Mouse (Mus musculus): ENCODE data around the gene Bend5. TPM values are rescaled to one million over a fixed set of nuclear protein-coding genes. Genes with fewer than 3 reads are reported as not detected.

Bend5 gene
- total and polyA plus RNA-seq, 3 experiments, result not detected

GRCm38 (mm10) chr4:111420031-111420430 lies 5.2 kb downstream of the Bend5 start (continued):
- TF ChIP-seq TCF12 (IDR thresholded peaks at IDR 0.05; ENCODE audit: low read depth, low read length) (no peak), MXI1 (IDR thresholded peaks at IDR 0.05; ENCODE audit: low read depth, low read length) (no peak)

DNA sequence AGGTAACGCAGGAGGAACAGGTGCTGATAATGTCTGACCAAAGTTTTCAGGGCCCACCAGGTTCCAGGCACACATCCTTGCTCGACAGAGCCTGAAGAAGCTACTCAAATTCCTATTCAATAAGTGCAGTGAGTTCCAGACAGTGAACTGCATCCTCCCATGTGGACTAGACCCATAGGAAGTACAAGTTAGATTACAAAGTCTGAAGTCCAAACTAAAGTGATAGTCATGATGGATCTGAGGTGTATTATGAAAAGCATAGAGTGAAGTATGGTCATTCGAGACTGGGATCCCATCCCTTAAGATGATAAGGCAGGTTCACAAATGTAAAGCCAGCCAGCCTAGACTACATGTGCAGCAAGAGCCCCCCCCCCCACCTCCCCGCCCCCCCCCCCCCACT lies 6.1 kb downstream of the Bend5 start:
- no peak overlapping the region for H3K9ac ChIP-seq (ENCODE audit: control insufficient read depth, low read depth, low read length, poor library complexity, severe bottlenecking)
- H3K27me3 ChIP-seq (ENCODE audit: control insufficient read depth in 1 of 2, insufficient read depth in 2 of 2, low read length in 2 of 2), result no peaks in the 10 kb centered on the region
- no peaks in the 10 kb centered on the region for H3K79me2 ChIP-seq (ENCODE audit: control insufficient read depth, insufficient read depth, low read length, poor library complexity)
- H3K36me3 ChIP-seq (ENCODE audit: control insufficient read depth in 1 of 2, insufficient read depth in 2 of 2, low read length in 2 of 2), result no peaks in the 10 kb centered on the region
- H3K27ac ChIP-seq (ENCODE audit: control insufficient read depth, low read depth, low read length), result no peak overlapping the region
- DNase-seq (ENCODE audit: low read depth, low spot score), result no peak
- H3K4me1 ChIP-seq (ENCODE audit: control insufficient read depth in 1 of 2, insufficient read depth in 2 of 2, low read length in 2 of 2), result no peaks in the 10 kb centered on the region
- no peaks in the 10 kb centered on the region for H3K9me3 ChIP-seq (replicated peaks; ENCODE audit: insufficient read depth, low read length)
- H3K4me3 ChIP-seq (ENCODE audit: control insufficient read depth in 1 of 2, insufficient read depth in 1 of 2, low read depth in 2 of 2, low read length in 2 of 2), result no peak overlapping the region
- no peak for TF ChIP-seq MYB (IDR thresholded peaks at IDR 0.05; ENCODE audit: low read depth, low read length)
- TF ChIP-seq TBP (IDR thresholded peaks at IDR 0.05; ENCODE audit: low read depth, low read length), result no peak
- no peak for TF ChIP-seq MXI1 (IDR thresholded peaks at IDR 0.05; ENCODE audit: low read depth, low read length)
- TF ChIP-seq ZC3H11A (IDR thresholded peaks at IDR 0.05; ENCODE audit: low read depth, low read length), result no peak
- no peak for TF ChIP-seq ETS1 (IDR thresholded peaks at IDR 0.05; ENCODE audit: low read depth, low read length)
- no peak for TF ChIP-seq GATA1 (IDR thresholded peaks at IDR 0.05; ENCODE audit: low read depth, low read length)
- TF ChIP-seq ELF1 (IDR thresholded peaks at IDR 0.05; ENCODE audit: low read depth, low read length), result no peak
- no peak for TF ChIP-seq TAL1 (IDR thresholded peaks at IDR 0.05; ENCODE audit: low read length)
- no peak for TF ChIP-seq RAD21 (IDR thresholded peaks at IDR 0.05; ENCODE audit: low read depth, low read length)
- TF ChIP-seq KAT2A (conservative IDR thresholded peaks at IDR 0.05; ENCODE audit: low read depth, low read length), result no peak
- TF ChIP-seq MEF2A (IDR thresholded peaks at IDR 0.05; ENCODE audit: extremely low read depth, insufficient replicate concordance, low read depth, low read length, poor library complexity, severe bottlenecking), result no peak
- no peak for TF ChIP-seq USF1 (IDR thresholded peaks at IDR 0.05; ENCODE audit: low read depth, low read length)
- TF ChIP-seq ZMIZ1 (IDR thresholded peaks at IDR 0.05; ENCODE audit: low read depth, low read length), result no peak
- no peak for TF ChIP-seq SMC3 (IDR thresholded peaks at IDR 0.05; ENCODE audit: low read depth, low read length)
- no peak for TF ChIP-seq CTCF (IDR thresholded peaks at IDR 0.05 in 2 of 3, conservative IDR thresholded peaks at IDR 0.05 in 1 of 3; ENCODE audit: control insufficient read depth in 1 of 3, insufficient read depth in 1 of 3, low read depth in 2 of 3, low read length in 3 of 3, poor library complexity in 1 of 3, severe bottlenecking in 1 of 3)
- no peak for TF ChIP-seq POLR2AphosphoS2 (IDR thresholded peaks at IDR 0.05; ENCODE audit: low read length)
- TF ChIP-seq NELFE (IDR thresholded peaks at IDR 0.05; ENCODE audit: low read depth, low read length), result no peak
- no peak for TF ChIP-seq ZKSCAN1 (IDR thresholded peaks at IDR 0.05; ENCODE audit: low read depth, low read length)

- DNase-seq (ENCODE audit: low read depth, low spot score), result no peak
- Histone ChIP-seq H3K27me3 (ENCODE audit: control insufficient read depth in 1 of 2, insufficient read depth in 2 of 2, low read length in 2 of 2) (no peaks in the 10 kb centered on the region), H3K4me3 (ENCODE audit: control insufficient read depth in 1 of 2, insufficient read depth in 1 of 2, low read depth in 2 of 2, low read length in 2 of 2) (no peak overlapping the region), H3K4me1 (ENCODE audit: control insufficient read depth in 1 of 2, insufficient read depth in 2 of 2, low read length in 2 of 2) (no peaks in the 10 kb centered on the region), H3K9me3 (replicated peaks; ENCODE audit: insufficient read depth, low read length) (no peaks in the 10 kb centered on the region), H3K36me3 (ENCODE audit: control insufficient read depth in 1 of 2, insufficient read depth in 2 of 2, low read length in 2 of 2) (no peaks in the 10 kb centered on the region), H3K9ac (ENCODE audit: control insufficient read depth, low read depth, low read length, poor library complexity, severe bottlenecking) (no peak overlapping the region), H3K79me2 (ENCODE audit: control insufficient read depth, insufficient read depth, low read length, poor library complexity) (no peaks in the 10 kb centered on the region), H3K27ac (ENCODE audit: control insufficient read depth, low read depth, low read length) (no peak overlapping the region)
- TF ChIP-seq CHD2 (IDR thresholded peaks at IDR 0.05; ENCODE audit: low read length) (no peak), EP300 (IDR thresholded peaks at IDR 0.05; ENCODE audit: low read depth in 1 of 2, low read length in 2 of 2) (no peak), BHLHE40 (IDR thresholded peaks at IDR 0.05; ENCODE audit: borderline replicate concordance, low read depth, low read length) (no peak), ETS1 (IDR thresholded peaks at IDR 0.05; ENCODE audit: low read depth, low read length) (no peak), KAT2A (conservative IDR thresholded peaks at IDR 0.05; ENCODE audit: low read depth, low read length) (no peak), HCFC1 (IDR thresholded peaks at IDR 0.05; ENCODE audit: low read depth, low read length) (no peak), MAFK (IDR thresholded peaks at IDR 0.05; ENCODE audit: borderline replicate concordance, low read depth, low read length) (no peak), TBP (IDR thresholded peaks at IDR 0.05; ENCODE audit: low read depth, low read length) (no peak), JUND (IDR thresholded peaks at IDR 0.05; ENCODE audit: low read depth, low read length) (no peak), TAL1 (IDR thresholded peaks at IDR 0.05; ENCODE audit: low read length) (no peak), USF2 (IDR thresholded peaks at IDR 0.05; ENCODE audit: borderline replicate concordance in 1 of 2, insufficient read depth in 1 of 2, low read depth in 1 of 2, low read length in 2 of 2) (no peak), CTCF (IDR thresholded peaks at IDR 0.05 in 2 of 3, conservative IDR thresholded peaks at IDR 0.05 in 1 of 3; ENCODE audit: control insufficient read depth in 1 of 3, insufficient read depth in 1 of 3, low read depth in 2 of 3, low read length in 3 of 3, poor library complexity in 1 of 3, severe bottlenecking in 1 of 3) (no peak), POLR2AphosphoS5 (IDR thresholded peaks at IDR 0.05; ENCODE audit: borderline replicate concordance, low read depth, low read length) (no peak), RCOR1 (IDR thresholded peaks at IDR 0.05; ENCODE audit: low read depth, low read length) (no peak), TCF12 (IDR thresholded peaks at IDR 0.05; ENCODE audit: low read depth, low read length) (no peak), GABPA (IDR thresholded peaks at IDR 0.05; ENCODE audit: low read depth, low read length) (no peak), SMC3 (IDR thresholded peaks at IDR 0.05; ENCODE audit: low read depth, low read length) (no peak)
These were observed 7.0 kb downstream of the Bend5 start for GRCm38 (mm10) chr4:111421785-111422184.
